Mouse (Mus musculus) stomach, embryonic 15.5 days (tissue): Measurements from ENCODE around the gene Paxbp1. TPM values are rescaled to one million over a fixed set of nuclear protein-coding genes. Genes with fewer than 3 reads are reported as not detected.
A peak's percentile ranks its signal among the peaks of the same experiment; 100 is the strongest.

Source experiments
- ATAC-seq: fragments of 200-750 bp; cut with Nextera tagmentation; 2 replicates; pipeline ENCODE4 v1.8.0; 2017; ENCODE audit warnings: low read depth, moderate number of reproducible peaks, moderate TSS enrichment; ENCODE audit not compliant: insufficient read depth, low FRiP score
- H3K27ac ChIP-seq: fragments of 300-500 bp; sonication (generic); 2 replicates; pipeline ENCODE4 v1.5.1; 2015; ENCODE audit warnings: mild to moderate bottlenecking, inconsistent platforms
- H3K27me3 ChIP-seq: fragments of 300-500 bp; sonication (generic); replicated peaks from 2 replicates; pipeline ENCODE4 v1.6.1; 2015; ENCODE audit warnings: inconsistent platforms
- H3K36me3 ChIP-seq: fragments of 300-500 bp; sonication (generic); 2 replicates; pipeline ENCODE4 v1.6.1; 2015; ENCODE audit warnings: inconsistent platforms
- H3K4me1 ChIP-seq: fragments of 300-500 bp; sonication (generic); 2 replicates; pipeline ENCODE4 v1.6.1; 2015; ENCODE audit warnings: inconsistent platforms
- H3K4me2 ChIP-seq: fragments of 300-500 bp; sonication (generic); 2 replicates; pipeline ENCODE4 v1.6.1; 2015; ENCODE audit warnings: mild to moderate bottlenecking, inconsistent platforms
- H3K4me3 ChIP-seq: fragments of 300-500 bp; sonication (generic); replicated peaks from 2 replicates; pipeline ENCODE4 v1.5.1; 2015; ENCODE audit warnings: inconsistent platforms
- H3K9ac ChIP-seq: fragments of 300-500 bp; sonication (generic); 2 replicates; pipeline ENCODE4 v1.6.1; 2015; ENCODE audit warnings: inconsistent platforms
- H3K9me3 ChIP-seq: fragments of 300-500 bp; sonication (generic); 2 replicates; pipeline ENCODE4 v1.6.1; 2016; ENCODE audit warnings: inconsistent platforms
- WGBS: fragments of 180-500 bp; shearing (Covaris S2); methylation state at CpG from one replicate; pipeline ENCODE4 v1.1.7; 2015; 5-methylcytosine and 5-hydroxymethylcytosine counted together
- polyA plus RNA-seq: library from polyadenylated mRNA; unstranded; fragments of >200 nt; fragmentation: Nextera tagmentation; extraction: Ambion mirVana; gene quantifications from 2 replicates; pipeline ENCODE4 v1.2.1, GENCODE M21; 2015

The Paxbp1 gene
- polyA plus RNA-seq, 1 experiment from 2014 or later = 49.8 TPM

DNA sequence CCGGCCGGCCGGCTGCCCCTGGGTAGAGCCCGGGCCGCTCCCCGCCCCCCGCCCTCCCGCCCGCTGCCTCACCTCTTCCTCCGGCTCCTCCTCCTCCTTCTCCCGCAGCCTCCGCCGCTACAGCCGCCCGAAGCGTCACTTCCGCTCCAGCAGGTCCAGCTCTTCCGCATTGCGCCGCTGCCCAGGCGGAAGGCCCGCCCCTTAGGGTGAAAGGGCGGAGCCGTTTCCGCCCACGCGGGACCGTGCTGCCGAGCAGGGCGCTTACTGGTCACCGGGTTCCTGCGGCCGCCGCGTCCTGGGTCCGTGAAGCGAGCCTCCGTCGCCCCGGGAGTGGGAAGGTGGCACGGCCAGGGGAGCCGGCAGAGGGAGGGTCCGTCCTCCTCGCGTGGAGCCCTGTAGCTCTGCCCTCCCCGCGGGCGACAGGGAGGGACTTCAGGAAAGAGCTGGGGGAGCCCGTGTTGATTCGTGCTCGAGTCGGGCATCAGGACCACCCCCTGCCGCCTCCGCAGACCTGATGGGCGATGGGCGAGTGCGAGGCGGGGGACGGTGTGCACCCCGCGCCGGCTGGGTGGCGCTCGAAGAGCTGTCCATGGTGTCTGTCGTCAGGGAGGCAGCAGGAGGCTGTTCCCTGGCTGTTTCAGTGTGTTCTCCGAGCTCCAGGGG is 33.2 kb downstream of the Paxbp1 start, which contains the start of gene Synj1:
Gene Synj1 (minus strand): TSS at position 288 of the 663 bp plus-strand sequence.
- no peaks in the 10 kb centered on the region for H3K27me3 ChIP-seq
- H3K4me2 ChIP-seq = peak within 1 kb of the TSS; percentile 79
- peak within 1 kb of the TSS; percentile 81 for H3K4me3 ChIP-seq
- ATAC-seq = peak; percentile 95
- peaks cover 6% of the 10 kb centered on the region; the same call in 1 of the 2 replicates for H3K4me1 ChIP-seq
- H3K27ac ChIP-seq = peak within 1 kb of the TSS; percentile 85
- H3K36me3 ChIP-seq = peaks cover 13% of the 10 kb centered on the region; the same call in 1 of the 2 replicates
- under 1% methylated on average over 55 of the region's 66 CpGs for whole genome bisulfite sequencing
- peak within 1 kb of the TSS; percentile 60 for H3K9ac ChIP-seq
- no peaks in the 10 kb centered on the region for H3K9me3 ChIP-seq

DNA sequence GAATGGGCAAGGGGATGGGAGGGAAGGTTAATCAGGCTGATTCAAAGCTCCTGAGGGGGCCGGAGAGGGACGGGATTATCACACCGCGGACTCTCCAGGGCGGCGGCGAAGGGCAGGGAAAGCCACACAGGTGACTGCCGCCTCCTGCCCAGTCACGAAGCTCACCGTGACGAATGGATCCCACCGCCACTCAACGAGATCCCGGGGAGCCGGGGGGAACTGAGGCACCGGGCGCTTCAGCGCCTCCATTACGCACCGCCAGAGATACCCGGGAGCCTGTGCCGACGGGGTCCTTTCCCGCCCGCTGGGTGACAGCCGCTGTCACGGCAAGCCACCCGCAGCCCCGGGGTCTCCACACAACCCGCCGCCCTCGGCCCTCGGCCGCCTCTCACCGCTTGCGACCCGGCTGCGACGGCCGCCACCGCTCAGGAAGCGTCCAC is 33.7 kb downstream of the Paxbp1 start:
- H3K9me3 ChIP-seq = no peaks in the 10 kb centered on the region
- H3K4me3 ChIP-seq = peak overlapping the region; percentile 81
- ATAC-seq = peak; percentile 54
- peaks cover 9% of the 10 kb centered on the region; the same call in 1 of the 2 replicates for H3K36me3 ChIP-seq
- peak overlapping the region; percentile 85 for H3K27ac ChIP-seq
- H3K4me2 ChIP-seq = peak overlapping the region; percentile 79
- peaks cover 6% of the 10 kb centered on the region; the same call in 1 of the 2 replicates for H3K4me1 ChIP-seq
- no peaks in the 10 kb centered on the region for H3K27me3 ChIP-seq
- H3K9ac ChIP-seq = peak overlapping the region; percentile 60
- under 1% methylated on average over 40 of the region's 42 CpGs for WGBS

DNA sequence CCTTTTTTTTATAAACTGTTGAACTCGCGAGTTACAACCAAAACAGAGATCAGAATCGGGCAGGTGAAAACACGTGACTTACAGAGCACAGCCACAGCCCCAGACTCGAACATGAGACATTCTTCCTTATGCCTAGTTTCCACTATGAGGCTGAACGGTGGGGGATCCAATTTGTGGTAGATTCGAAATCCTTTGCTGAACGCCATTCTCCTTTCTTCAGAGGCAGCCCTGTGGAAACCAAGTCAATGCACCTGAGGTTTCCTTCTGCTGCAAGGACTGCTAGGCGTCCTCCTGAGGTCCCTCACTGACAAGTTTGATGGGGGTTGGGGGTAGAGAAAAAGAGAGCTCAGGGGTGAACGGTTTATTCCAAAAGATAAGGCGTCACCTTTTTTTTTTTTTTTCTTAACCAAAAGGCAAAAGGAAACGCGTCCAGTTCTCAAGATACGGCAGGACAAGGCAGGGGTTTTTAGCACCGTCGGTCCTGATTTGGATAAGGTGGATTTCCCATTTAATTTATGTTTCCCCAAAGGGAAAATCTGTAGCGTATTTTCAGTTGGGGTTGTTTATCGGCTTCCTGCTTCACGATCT is 34.3 kb downstream of the Paxbp1 start:
- peaks cover 6% of the 10 kb centered on the region; the same call in 1 of the 2 replicates for H3K4me1 ChIP-seq
- H3K27ac ChIP-seq = peak overlapping the region; percentile 37; the same call in 1 of the 2 replicates
- H3K4me3 ChIP-seq = peak overlapping the region; percentile 81
- H3K27me3 ChIP-seq = no peaks in the 10 kb centered on the region
- 1% methylated on average over 19 of the region's 19 CpGs for WGBS
- no peaks in the 10 kb centered on the region for H3K9me3 ChIP-seq
- H3K9ac ChIP-seq = peak overlapping the region; percentile 60; the same call in 1 of the 2 replicates
- no peak for ATAC-seq
- 0 out of 2 replicates have a peak, but pooled peaks cover 4% of the 10 kb centered on the region for H3K36me3 ChIP-seq
- H3K4me2 ChIP-seq = peak overlapping the region; percentile 79

DNA sequence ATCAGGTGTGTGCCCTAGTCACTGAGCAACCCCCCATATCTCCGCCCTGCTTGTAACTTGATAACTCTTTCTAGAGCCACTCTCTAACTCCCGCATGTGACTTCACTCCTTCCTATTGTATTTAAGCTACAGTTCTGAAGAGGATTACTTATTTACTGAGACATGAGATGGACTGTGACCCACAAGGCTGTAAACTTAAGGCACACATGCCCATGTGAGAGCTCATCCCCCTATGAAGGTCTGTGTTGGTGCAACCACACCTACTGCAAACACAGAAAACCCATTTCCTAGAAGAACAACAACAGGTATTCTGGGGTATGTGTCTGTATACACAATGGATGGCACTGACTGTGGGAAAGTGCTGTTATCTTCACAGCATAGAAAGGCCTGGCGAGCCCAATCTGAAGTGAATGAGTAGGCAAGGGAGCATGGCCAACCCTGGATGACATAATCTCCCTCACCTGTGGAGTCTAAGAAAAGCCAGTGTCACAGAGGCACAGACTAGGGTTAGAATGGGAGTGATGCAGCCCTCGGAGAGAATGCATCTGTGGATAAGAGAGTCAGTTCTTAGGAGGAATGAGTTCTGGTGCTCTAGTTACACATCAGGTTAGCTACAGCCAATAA is 39.3 kb downstream of the Paxbp1 start:
- no peaks in the 10 kb centered on the region for H3K36me3 ChIP-seq
- H3K27me3 ChIP-seq = no peaks in the 10 kb centered on the region
- ATAC-seq = no peak
- H3K4me1 ChIP-seq = peaks cover 3% of the 10 kb centered on the region; the same call in 1 of the 2 replicates
- no peaks in the 10 kb centered on the region for H3K9me3 ChIP-seq
- H3K4me2 ChIP-seq = no peak overlapping the region
- no peak overlapping the region for H3K27ac ChIP-seq
- WGBS = 80% methylated on average over 4 of the region's 4 CpGs
- no peak overlapping the region for H3K9ac ChIP-seq
- no peak overlapping the region for H3K4me3 ChIP-seq

DNA sequence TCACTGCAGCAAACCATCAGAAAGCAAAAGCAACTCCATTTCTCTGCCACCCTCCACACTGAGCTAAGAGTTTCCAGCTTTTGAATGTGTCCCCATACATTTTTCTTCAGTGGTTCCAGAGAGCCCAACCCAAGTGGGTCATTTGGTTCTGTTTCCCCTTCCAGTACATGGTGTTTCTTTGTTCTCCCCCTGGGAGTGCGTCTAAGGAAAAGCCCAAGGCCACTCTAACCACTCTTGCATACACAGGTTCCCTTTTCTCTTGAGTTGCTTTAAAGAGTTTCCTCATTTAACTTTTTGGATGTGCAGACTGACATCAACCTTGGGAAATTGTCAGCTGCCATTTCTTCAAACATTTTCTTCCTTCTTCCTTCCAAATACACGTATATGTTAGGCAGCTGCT is 43.2 kb downstream of the Paxbp1 start:
- ATAC-seq = no peak
- H3K27ac ChIP-seq = no peak overlapping the region
- H3K36me3 ChIP-seq = no peaks in the 10 kb centered on the region
- H3K4me3 ChIP-seq = no peak overlapping the region
- no peaks in the 10 kb centered on the region for H3K9me3 ChIP-seq
- no peaks in the 10 kb centered on the region for H3K4me1 ChIP-seq
- H3K27me3 ChIP-seq = no peaks in the 10 kb centered on the region
- no peak overlapping the region for H3K9ac ChIP-seq
- 86% methylated on average over 2 of the region's 2 CpGs for WGBS
- H3K4me2 ChIP-seq = no peak overlapping the region

DNA sequence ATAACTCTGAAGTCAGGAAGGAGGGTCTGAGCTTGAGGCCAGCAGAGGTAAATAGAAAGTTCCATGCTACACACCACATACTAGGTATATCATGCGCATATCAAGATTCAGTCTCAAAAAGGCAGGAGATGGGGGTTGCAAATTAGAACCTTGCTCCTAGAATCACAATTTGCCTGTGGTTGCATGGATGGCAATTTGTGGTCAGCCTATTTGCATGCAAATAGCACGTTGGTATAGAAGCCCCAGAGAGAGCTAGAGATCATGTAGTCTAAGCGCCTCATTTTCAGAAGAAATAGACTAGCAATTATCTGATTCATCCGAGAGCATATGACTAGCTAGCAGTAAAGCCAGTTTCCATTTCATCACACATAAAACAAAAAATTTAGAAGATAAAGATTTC is 44.5 kb downstream of the Paxbp1 start:
- H3K9me3 ChIP-seq = no peaks in the 10 kb centered on the region
- H3K27me3 ChIP-seq = no peaks in the 10 kb centered on the region
- H3K4me3 ChIP-seq = no peak overlapping the region
- H3K4me1 ChIP-seq = peaks cover 5% of the 10 kb centered on the region; the same call in 1 of the 2 replicates
- 78% methylated on average over 4 of the region's 4 CpGs for WGBS
- H3K4me2 ChIP-seq = no peak overlapping the region
- no peaks in the 10 kb centered on the region for H3K36me3 ChIP-seq
- ATAC-seq = no peak
- no peak overlapping the region for H3K27ac ChIP-seq
- no peak overlapping the region for H3K9ac ChIP-seq

DNA sequence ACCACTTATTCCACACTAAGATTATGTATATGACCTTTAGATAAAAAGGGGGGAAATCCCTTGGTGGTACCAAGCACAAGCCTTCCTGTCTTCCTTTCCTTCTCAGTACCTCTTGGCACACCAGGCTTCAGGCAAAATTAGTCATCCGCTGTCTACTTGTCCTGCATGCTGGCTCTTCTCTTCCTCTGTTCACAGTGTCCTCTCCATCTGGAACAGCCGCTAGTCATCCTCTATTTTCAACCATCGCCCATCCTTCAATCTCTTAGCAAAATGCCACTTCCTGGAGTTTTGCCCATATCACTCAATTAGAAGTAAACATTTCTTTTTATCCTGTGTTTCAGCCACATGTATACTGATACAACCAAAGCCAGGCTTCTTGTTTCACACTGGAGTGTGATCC is 46.5 kb downstream of the Paxbp1 start:
- Histone ChIP-seq H3K4me1 (peaks cover 5% of the 10 kb centered on the region; the same call in 1 of the 2 replicates), H3K36me3 (no peaks in the 10 kb centered on the region), H3K4me2 (no peak overlapping the region), H3K9me3 (no peaks in the 10 kb centered on the region), H3K9ac (no peak overlapping the region), H3K27ac (no peak overlapping the region), H3K4me3 (no peak overlapping the region), H3K27me3 (no peaks in the 10 kb centered on the region)
- no peak for ATAC-seq
- whole genome bisulfite sequencing = 87% methylated on average over 3 of the region's 3 CpGs

DNA sequence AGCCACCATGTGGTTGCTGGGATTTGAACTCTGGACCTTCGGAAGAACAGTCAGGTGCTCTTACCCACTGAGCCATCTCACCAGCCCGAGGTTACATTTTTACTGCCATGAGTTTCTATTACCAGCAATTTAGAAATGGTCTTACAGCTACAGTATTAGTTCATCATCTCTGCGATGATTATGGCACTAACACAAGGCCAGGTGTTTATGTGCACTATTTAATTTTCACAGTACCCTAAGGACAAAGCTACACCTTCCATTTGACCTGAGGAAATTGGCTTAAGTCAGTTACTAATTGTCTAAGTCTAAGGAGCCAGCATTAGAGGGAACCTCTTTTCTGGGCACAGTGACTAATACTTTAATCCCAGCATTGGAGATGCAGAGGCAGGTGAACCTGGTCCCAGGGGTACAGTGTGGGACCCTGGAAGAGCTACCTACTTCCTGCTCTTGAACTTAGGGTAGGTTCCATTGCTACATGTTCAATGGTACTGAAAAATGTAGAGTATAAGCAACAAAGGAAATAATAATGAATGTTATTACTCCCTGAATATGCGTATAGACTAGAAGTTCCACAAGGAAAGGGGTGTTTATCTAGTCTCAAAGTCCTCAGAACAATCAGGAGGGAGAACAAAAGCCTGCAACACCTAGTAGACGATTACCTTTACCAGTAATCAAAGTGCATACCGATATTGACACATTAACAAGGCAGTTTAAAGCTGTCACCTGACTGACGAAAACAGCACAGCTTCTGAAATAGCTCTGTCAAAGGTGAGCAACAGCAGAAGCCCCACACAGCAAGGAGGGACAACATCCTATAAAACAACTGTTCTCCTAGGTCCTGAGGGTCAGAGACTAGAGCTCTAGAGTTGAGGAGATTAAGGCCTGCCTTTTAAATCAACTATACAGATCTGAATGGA is 47.8 kb downstream of the Paxbp1 start:
- Histone ChIP-seq H3K4me2 (no peak overlapping the region), H3K4me1 (peaks cover 5% of the 10 kb centered on the region; the same call in 1 of the 2 replicates), H3K27me3 (no peaks in the 10 kb centered on the region), H3K9ac (no peak overlapping the region), H3K36me3 (no peaks in the 10 kb centered on the region), H3K9me3 (no peaks in the 10 kb centered on the region), H3K27ac (no peak overlapping the region), H3K4me3 (no peak overlapping the region)
- WGBS = 73% methylated on average over 7 of the region's 7 CpGs
- no peak for ATAC-seq

DNA sequence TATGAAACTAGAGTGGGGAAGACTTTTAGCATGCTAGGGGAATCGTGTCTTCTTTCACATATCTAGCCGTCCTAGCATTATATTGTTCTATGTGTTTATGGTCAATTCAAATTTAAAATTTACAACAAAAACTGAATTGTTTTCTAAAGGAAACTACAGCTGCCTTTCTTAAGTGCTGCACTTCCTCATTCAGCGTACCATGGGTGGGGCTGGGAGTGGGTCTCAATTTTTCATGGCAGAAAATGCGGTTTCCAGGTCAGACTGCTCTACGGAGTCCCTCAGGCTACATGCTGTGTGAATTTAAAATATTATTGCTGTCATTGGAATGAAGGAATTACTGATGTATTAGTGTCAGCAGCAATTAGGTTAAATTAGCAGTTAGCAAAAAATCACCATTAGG is 48.8 kb downstream of the Paxbp1 start:
- Histone ChIP-seq H3K36me3 (no peaks in the 10 kb centered on the region), H3K9me3 (no peaks in the 10 kb centered on the region), H3K4me2 (no peak overlapping the region), H3K4me1 (peaks cover 5% of the 10 kb centered on the region; the same call in 1 of the 2 replicates), H3K27ac (no peak overlapping the region), H3K4me3 (no peak overlapping the region), H3K9ac (no peak overlapping the region), H3K27me3 (no peaks in the 10 kb centered on the region)
- whole genome bisulfite sequencing = 66% methylated on average over 5 of the region's 5 CpGs
- no peak for ATAC-seq

DNA sequence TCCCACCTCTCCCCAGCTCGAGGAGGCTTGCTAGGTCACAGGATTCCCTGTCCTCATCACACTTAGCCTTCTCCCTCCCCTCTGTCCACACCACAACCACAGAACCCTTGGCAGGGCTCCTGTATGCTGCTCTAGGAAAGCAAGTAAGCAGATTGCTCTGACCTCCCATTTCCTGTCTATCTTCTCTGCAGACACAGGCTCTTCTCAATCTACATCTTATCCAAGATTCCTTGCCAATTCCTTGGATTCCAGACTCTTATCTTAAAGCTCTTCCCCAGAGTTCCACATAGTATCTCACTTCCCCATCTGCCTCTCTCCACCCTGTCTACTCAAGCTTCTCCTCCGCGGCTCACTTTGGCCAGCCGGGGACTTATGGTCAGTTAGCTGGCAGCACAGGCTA is 49.3 kb downstream of the Paxbp1 start:
- Histone ChIP-seq H3K9ac (no peak overlapping the region), H3K9me3 (no peaks in the 10 kb centered on the region), H3K27me3 (no peaks in the 10 kb centered on the region), H3K27ac (no peak overlapping the region), H3K36me3 (no peaks in the 10 kb centered on the region), H3K4me1 (peaks cover 5% of the 10 kb centered on the region; the same call in 1 of the 2 replicates), H3K4me3 (no peak overlapping the region), H3K4me2 (no peak overlapping the region; the same call in 1 of the 2 replicates)
- 37% methylated on average over 4 of the region's 4 CpGs for WGBS
- no peak for ATAC-seq

DNA sequence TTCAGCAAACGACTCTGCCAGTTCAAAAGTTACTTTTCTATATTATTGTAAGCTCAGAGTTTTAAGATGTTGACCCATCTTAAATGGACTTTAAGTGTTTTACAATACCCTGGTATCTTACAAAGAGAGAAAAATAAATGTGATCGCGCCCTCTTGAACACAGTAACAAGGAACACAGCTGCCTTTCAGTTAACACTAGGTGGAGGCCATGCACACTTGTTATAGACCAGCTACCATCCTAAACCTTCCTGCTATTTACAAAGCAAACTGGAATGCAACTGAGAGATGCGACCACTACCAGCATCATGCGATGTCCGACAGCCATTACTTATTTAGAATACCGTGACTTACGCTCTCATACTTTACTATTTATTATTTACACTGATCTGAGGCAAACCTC is 55.2 kb downstream of the Paxbp1 start:
- H3K27me3 ChIP-seq = no peaks in the 10 kb centered on the region
- no peaks in the 10 kb centered on the region for H3K4me1 ChIP-seq
- H3K4me3 ChIP-seq = no peak overlapping the region
- no peak overlapping the region for H3K9ac ChIP-seq
- no peaks in the 10 kb centered on the region for H3K9me3 ChIP-seq
- 93% methylated on average over 8 of the region's 8 CpGs for WGBS
- H3K4me2 ChIP-seq = no peak overlapping the region
- H3K36me3 ChIP-seq = no peaks in the 10 kb centered on the region
- ATAC-seq = no peak
- H3K27ac ChIP-seq = no peak overlapping the region
